Mouse (Mus musculus): ENCODE data around the gene Mettl17. TPM values are rescaled to one million over a fixed set of nuclear protein-coding genes. Genes with fewer than 3 reads are reported as not detected.

The Mettl17 gene
- polyA plus RNA-seq, 1 experiment from 2014 or later, result 44.1 TPM

GRCm38 (mm10) chr14:51930824-51931223 lies 46.2 kb downstream of the Mettl17 start:
- peak; percentile 49; the same call in 1 of the 2 replicates for ATAC-seq (ENCODE audit: insufficient number of reproducible peaks, low FRiP score, low TSS enrichment, low read depth)
- WGBS, result 31% methylated on average over 5 of the region's 5 CpGs
- Histone ChIP-seq H3K4me1 (0 out of 2 replicates have a peak, but pooled peaks cover 3% of the 10 kb centered on the region), H3K4me3 (replicated peaks) (no peak overlapping the region), H3K9ac (no peak overlapping the region), H3K27me3 (no peaks in the 10 kb centered on the region), H3K36me3 (no peaks in the 10 kb centered on the region), H3K9me3 (replicated peaks) (0 out of 2 replicates have a peak, but pooled peaks cover 4% of the 10 kb centered on the region), H3K4me2 (replicated peaks) (no peak overlapping the region), H3K27ac (replicated peaks) (no peak overlapping the region)

GRCm38 (mm10) chr14:51932092-51933020 lies 47.7 kb downstream of the Mettl17 start:
- WGBS, result 66% methylated on average over 10 of the region's 10 CpGs
- H3K9me3 ChIP-seq (replicated peaks), result 0 out of 2 replicates have a peak, but pooled peaks cover 4% of the 10 kb centered on the region
- no peak overlapping the region for H3K9ac ChIP-seq
- no peak overlapping the region for H3K4me3 ChIP-seq (replicated peaks)
- no peak overlapping the region; the same call in 1 of the 2 replicates for H3K27ac ChIP-seq (replicated peaks)
- no peak overlapping the region for H3K4me2 ChIP-seq (replicated peaks)
- no peaks in the 10 kb centered on the region for H3K27me3 ChIP-seq
- H3K36me3 ChIP-seq, result no peaks in the 10 kb centered on the region
- ATAC-seq (ENCODE audit: insufficient number of reproducible peaks, low FRiP score, low TSS enrichment, low read depth), result no peak
- H3K4me1 ChIP-seq, result 0 out of 2 replicates have a peak, but pooled peaks cover 3% of the 10 kb centered on the region

DNA sequence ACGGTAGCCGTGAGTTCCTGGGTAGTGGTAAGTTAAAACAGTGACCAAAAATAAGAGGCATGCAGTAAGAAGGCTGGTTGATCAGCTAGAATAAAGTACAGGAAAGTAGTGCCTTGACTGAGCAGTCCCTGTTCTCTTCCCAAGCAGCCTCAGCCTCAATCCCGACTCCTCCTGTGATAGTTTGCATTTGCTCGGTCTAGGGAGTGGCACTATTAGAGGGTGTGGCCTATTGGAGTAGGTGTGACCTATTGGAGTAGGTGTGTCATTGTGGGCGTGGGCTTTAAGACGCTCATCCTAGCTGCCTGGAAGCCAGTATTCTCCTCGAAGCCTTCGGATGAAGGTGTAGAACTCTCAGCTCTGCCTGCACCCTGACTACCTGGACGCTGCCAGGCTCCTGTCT lies 54.4 kb downstream of the Mettl17 start:
- H3K9me3 ChIP-seq (replicated peaks), result 0 out of 2 replicates have a peak, but pooled peaks cover 4% of the 10 kb centered on the region
- H3K4me2 ChIP-seq (replicated peaks), result no peak overlapping the region
- ATAC-seq (ENCODE audit: insufficient number of reproducible peaks, low FRiP score, low TSS enrichment, low read depth), result no peak
- H3K27ac ChIP-seq (replicated peaks), result no peak overlapping the region
- no peaks in the 10 kb centered on the region for H3K36me3 ChIP-seq
- H3K9ac ChIP-seq, result no peak overlapping the region
- H3K4me1 ChIP-seq, result peaks cover 5% of the 10 kb centered on the region
- no peaks in the 10 kb centered on the region for H3K27me3 ChIP-seq
- WGBS, result 91% methylated on average over 9 of the region's 9 CpGs
- H3K4me3 ChIP-seq (replicated peaks), result no peak overlapping the region

GRCm38 (mm10) chr14:51940944-51941560 lies 56.4 kb downstream of the Mettl17 start:
- no peaks in the 10 kb centered on the region for H3K9me3 ChIP-seq (replicated peaks)
- H3K27me3 ChIP-seq, result no peaks in the 10 kb centered on the region
- H3K4me3 ChIP-seq (replicated peaks), result no peak overlapping the region
- H3K27ac ChIP-seq (replicated peaks), result no peak overlapping the region
- peaks cover 5% of the 10 kb centered on the region for H3K4me1 ChIP-seq
- no peak overlapping the region for H3K9ac ChIP-seq
- WGBS, result 22% methylated on average over 8 of the region's 8 CpGs
- no peak for ATAC-seq (ENCODE audit: insufficient number of reproducible peaks, low FRiP score, low TSS enrichment, low read depth)
- H3K36me3 ChIP-seq, result no peaks in the 10 kb centered on the region
- no peak overlapping the region for H3K4me2 ChIP-seq (replicated peaks)

DNA sequence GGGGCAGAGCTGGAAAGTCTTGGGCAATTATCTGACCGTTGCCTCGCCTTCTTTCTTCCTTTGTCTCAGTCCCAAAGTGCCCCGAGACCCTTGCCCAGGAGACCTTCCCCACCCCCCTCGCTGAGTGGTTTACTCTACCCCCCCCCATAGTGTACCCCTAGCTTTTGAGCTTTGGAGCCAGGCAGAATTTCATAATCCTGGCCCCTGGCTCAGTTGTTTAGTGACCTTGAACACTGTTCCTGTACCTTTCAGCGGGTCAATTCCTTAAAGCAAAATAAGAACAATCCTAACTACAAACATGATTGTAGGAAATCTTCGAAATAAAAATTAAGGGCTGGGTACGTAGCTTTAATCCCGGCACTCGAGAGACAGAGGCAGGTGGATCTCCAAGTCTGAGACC lies 56.9 kb downstream of the Mettl17 start:
- no peaks in the 10 kb centered on the region for H3K36me3 ChIP-seq
- ATAC-seq (ENCODE audit: insufficient number of reproducible peaks, low FRiP score, low TSS enrichment, low read depth), result no peak
- H3K4me1 ChIP-seq, result peaks cover 5% of the 10 kb centered on the region
- H3K4me3 ChIP-seq (replicated peaks), result no peak overlapping the region
- H3K27ac ChIP-seq (replicated peaks), result no peak overlapping the region
- no peak overlapping the region for H3K9ac ChIP-seq
- H3K27me3 ChIP-seq, result no peaks in the 10 kb centered on the region
- H3K4me2 ChIP-seq (replicated peaks), result no peak overlapping the region
- WGBS, result 46% methylated on average over 9 of the region's 9 CpGs
- no peaks in the 10 kb centered on the region for H3K9me3 ChIP-seq (replicated peaks)

DNA sequence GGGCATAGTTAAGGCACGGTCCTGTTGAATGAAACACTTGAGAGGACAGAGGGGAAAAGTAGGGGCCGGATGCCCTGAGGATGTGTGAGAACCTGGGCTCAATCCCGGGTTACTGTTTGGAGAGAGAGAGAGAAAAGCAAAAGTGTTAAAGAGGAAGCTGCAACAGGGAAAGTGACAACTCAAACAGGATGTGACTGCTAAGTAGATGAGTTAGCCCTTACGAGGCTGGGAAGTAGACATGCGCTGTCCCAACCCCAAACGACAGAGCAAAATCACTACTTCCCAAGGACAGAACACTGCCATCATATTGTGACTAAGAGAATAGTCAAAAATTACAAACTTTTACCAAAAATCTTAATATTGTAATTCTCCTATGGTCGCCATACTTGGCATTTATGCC lies 57.6 kb downstream of the Mettl17 start:
- no peak for ATAC-seq (ENCODE audit: insufficient number of reproducible peaks, low FRiP score, low TSS enrichment, low read depth)
- Histone ChIP-seq H3K4me1 (peaks cover 5% of the 10 kb centered on the region), H3K9me3 (replicated peaks) (no peaks in the 10 kb centered on the region), H3K4me2 (replicated peaks) (no peak overlapping the region), H3K36me3 (no peaks in the 10 kb centered on the region), H3K9ac (no peak overlapping the region), H3K27ac (replicated peaks) (no peak overlapping the region), H3K4me3 (replicated peaks) (no peak overlapping the region), H3K27me3 (no peaks in the 10 kb centered on the region)
- WGBS, result 37% methylated on average over 7 of the region's 7 CpGs

Small RNA genes lying within 50 kb of the gene (microRNA-seq; reads per million reads assigned to microRNA genes)
- gene Gm27375 (ENCODE audit: borderline number of aligned reads), result not detected

Other genes starting within 250 kb of the Mettl17 start
- not detected in 2 replicates for gene Gm4181, start 249.2 kb upstream of the Mettl17 start, polyA plus RNA-seq (2015; fragmentation: Nextera tagmentation; extraction: Ambion mirVana)
- not detected in 2 replicates for gene Gm17079, start 189.4 kb upstream of the Mettl17 start, polyA plus RNA-seq (2015; fragmentation: Nextera tagmentation; extraction: Ambion mirVana)
- gene Gm5800, start 167.7 kb upstream of the Mettl17 start, polyA plus RNA-seq (2015; fragmentation: Nextera tagmentation; extraction: Ambion mirVana), result not detected in 2 replicates
- not detected in 2 replicates for gene Ang4, start 111.3 kb upstream of the Mettl17 start, polyA plus RNA-seq (2015; fragmentation: Nextera tagmentation; extraction: Ambion mirVana)
- not detected in 2 replicates for gene AY358078, start 84.8 kb upstream of the Mettl17 start, polyA plus RNA-seq (2015; fragmentation: Nextera tagmentation; extraction: Ambion mirVana)
- not detected in 2 replicates for gene Ear6, start 31.1 kb upstream of the Mettl17 start, polyA plus RNA-seq (2015; fragmentation: Nextera tagmentation; extraction: Ambion mirVana)
- 5.5 and 8.1 TPM in 2 replicates for gene Slc39a2, start 8.0 kb downstream of the Mettl17 start, polyA plus RNA-seq (2015; fragmentation: Nextera tagmentation; extraction: Ambion mirVana)
- 79.3 and 98.2 TPM in 2 replicates for gene Ndrg2, start 29.3 kb downstream of the Mettl17 start, polyA plus RNA-seq (2015; fragmentation: Nextera tagmentation; extraction: Ambion mirVana)
- gene Tppp2, start 33.6 kb downstream of the Mettl17 start, polyA plus RNA-seq (2015; fragmentation: Nextera tagmentation; extraction: Ambion mirVana), result not detected in 2 replicates
- not detected in 2 replicates for gene Rnase13, start 37.9 kb downstream of the Mettl17 start, polyA plus RNA-seq (2015; fragmentation: Nextera tagmentation; extraction: Ambion mirVana)
- 144 and 150 TPM in 2 replicates for gene Arhgef40, start 99.9 kb downstream of the Mettl17 start, polyA plus RNA-seq (2015; fragmentation: Nextera tagmentation; extraction: Ambion mirVana)
- 0.53 and 0.60 TPM in 2 replicates for gene Tmem253, start 130.8 kb downstream of the Mettl17 start, polyA plus RNA-seq (2015; fragmentation: Nextera tagmentation; extraction: Ambion mirVana)
- gene Zfp219, start 135.9 kb downstream of the Mettl17 start, polyA plus RNA-seq (2015; fragmentation: Nextera tagmentation; extraction: Ambion mirVana), result 33.7 and 33.8 TPM in 2 replicates
- gene Olfr221, start 157.6 kb downstream of the Mettl17 start, polyA plus RNA-seq (2015; fragmentation: Nextera tagmentation; extraction: Ambion mirVana), result 0.19 TPM in 1 of 2 replicates, not detected in the other
- gene Hnrnpc, start 219.2 kb downstream of the Mettl17 start, polyA plus RNA-seq (2015; fragmentation: Nextera tagmentation; extraction: Ambion mirVana), result 549 and 552 TPM in 2 replicates
- gene Rpgrip1, start 225.9 kb downstream of the Mettl17 start, polyA plus RNA-seq (2015; fragmentation: Nextera tagmentation; extraction: Ambion mirVana), result 57.0 and 59.8 TPM in 2 replicates

Measured in embryonic facial prominence, embryonic 15.5 days (tissue).